Mouse (Mus musculus) cerebellum, postnatal 36 days (tissue): ENCODE measurements at regions not wholly inside any gene's neighbourhood (a gene's known extent, or its start where the extent isn't known, plus 50 kb on each side); places are given as distances from the start of the nearest gene placed in this dataset.

ENCODE experiments used
- DNase-seq, 2 experiments: peaks; one replicate each; pipeline ENCODE4 v3.0.0; 2021 to 2022; ENCODE audit warnings: mixed read lengths in 2 of 2

DNA sequence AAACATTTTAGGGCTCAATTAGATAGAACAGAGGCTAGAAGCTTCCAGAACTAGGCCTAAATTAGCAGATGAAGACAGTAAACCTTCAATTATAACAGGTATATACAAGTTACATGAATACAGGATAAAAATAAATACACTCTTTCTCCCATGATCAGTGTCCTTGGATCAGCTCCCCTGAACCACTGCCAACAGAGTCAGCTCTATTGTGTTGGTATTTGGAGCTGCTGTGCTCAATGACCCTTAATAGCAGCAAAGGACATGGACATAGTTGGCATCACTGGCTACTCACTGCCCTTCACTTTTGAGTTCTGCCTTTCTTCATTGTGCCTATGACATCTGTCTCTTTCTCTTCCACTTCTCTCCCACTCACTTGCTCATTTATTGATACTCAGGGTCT is 639.1 kb upstream of the 4921530L21Rik start:
- DNase-seq: no peak

DNA sequence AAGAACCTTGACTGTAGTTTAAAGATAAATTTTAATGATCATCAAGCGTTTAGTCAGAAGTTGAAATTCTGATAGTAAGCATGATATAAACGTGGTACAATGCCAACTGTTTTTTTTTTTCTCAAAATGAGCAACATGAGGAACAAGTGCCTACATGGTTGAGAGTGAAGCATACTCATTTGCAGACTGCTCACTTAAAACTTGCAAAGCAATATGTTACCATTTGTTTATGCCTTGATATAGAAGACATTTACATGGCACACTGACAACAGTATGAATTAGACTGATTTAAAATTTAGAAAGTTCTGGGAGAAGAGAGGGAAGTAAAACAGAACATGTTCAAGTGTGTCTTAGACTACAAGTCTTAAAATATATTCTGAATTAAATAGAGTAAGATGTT is 632.2 kb upstream of the 4921530L21Rik start:
- no peak for DNase-seq

DNA sequence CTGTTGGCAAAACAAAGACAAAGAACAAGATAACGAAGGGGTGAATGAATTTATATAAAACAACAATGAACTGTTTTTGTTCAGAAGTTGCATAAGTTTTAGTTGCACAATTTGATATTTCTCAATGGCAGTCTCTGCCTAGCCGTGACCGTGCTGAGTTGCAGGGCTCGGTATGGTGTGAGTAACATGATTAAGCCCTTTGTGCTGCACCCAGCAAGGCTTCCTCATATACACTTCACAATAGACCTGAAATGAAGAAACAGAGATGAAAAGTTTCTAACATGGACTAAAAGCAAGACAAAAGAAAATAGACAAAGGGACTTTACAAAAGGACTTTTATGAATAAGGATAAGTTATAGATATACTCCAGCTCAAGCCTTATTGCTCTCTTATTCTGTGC is 624.9 kb upstream of the 4921530L21Rik start:
- DNase-seq: no peak

DNA sequence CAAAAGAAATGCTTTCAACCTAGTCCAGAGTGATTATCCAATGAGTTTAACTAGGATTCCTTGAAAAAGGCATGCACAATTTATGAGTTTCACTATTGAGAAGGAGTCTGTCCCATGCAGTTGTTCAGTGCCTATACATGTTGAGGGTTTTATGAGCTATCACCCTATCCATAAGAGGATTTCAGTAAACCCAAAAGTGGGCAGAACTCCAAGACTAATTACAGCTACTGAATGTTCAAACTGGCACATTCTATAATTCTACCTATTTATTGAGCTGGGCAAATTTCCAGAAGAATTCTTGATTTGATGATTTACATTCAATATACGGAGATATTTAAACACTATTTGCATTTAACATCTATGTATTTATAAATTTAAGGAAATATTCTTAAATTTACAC is 599.6 kb upstream of the 4921530L21Rik start:
- no peak for DNase-seq

DNA sequence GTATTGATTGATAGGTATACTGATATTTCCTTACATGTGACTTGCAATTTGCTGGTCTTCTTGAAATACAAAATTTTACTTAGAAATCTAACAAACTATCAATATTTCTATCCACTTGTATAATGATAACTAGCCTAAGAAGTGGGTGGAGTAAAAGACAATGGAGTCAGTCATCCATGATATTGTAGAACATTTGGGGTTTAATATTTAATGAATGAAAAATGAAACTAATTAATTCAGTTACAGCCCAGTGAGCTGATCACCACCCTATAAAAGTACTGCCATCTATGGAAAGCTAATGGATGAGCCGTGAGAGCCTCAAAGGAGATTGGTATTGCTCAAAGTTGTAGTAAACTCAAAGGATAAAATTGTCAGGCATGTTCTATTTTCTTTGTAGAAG is 599.0 kb upstream of the 4921530L21Rik start:
- DNase-seq: no peak

DNA sequence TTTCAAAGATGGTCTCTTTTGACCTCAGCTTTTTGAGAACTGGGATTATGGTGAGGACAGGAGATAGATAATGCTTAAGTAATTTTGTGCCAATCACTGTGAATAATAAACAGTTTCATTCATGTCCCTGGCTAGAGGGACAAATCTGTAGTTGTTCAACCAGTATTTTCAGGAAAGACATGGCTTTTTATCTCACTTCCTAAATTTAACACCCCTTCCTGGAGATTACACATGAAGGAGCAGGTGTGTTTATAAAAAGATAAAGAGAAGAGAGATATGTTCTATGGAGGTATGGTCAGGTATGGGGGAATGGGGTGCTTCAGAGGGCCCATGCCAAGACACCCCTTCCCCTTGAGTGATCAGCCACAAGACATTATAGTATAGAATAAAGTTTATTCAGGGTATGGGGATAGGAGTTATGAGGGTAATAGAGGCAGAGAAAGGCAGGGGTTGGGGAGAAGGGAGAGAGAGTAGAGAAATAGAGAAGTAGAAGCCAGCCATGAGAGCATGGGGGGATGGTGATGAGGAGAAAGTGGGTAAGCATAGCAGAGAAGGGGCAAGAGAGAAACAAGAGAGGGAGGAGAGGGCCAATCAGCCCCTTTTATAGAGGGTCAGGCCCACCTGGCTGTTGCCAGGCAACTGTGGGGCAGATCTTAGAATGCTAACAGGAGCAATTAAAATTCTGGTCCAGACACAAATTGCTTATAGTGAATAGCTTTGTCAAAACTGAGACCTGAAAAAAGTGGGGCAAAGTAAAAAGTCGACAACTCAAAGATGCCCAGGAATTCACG is 566.7 kb upstream of the 4921530L21Rik start:
- DNase-seq: no peak

DNA sequence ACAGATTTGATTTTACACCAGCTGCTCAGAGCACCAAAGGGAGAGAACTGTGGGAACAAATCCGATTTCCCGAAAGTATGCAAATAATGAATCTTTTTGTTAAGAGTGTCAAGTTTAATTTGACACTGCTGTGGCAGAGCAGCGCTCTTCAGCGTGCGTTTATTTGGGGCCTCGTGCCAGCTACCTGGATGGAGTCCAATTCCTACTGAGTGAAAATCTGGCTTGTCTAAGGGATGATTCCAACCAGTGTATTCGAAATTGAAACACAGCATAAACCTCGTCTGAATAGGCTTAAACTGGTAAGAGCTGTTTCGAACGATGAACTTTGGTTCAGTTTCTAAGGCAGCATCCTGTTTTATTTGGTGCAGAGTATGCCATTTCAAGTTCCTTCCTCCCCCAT is 524.1 kb upstream of the 4921530L21Rik start:
- peak; percentile 85 to 88 for DNase-seq
